Mouse (Mus musculus): ENCODE data around the gene Hist1h2ab.
"Not testable (repeated sequence)": the region's sequence is repeated elsewhere in the genome, so short reads cannot be mapped to it uniquely, and the experiment has no call there.

Hist1h2ab gene

GRCm38 (mm10) chr13:23750839-23751477 is at the start of gene Hist1h2ab:
TSS of gene Hist1h2ab (plus strand) at chr13:23751126.
- peak; percentile 58 to 85 for DNase-seq (ENCODE audit: inconsistent age in 2 of 2, low spot score in 1 of 2)

GRCm38 (mm10) chr13:23702220-23702619 is 48.7 kb upstream of the Hist1h2ab start:
- no peak for DNase-seq (ENCODE audit: inconsistent age in 2 of 2, low spot score in 1 of 2)

- DNase-seq (ENCODE audit: inconsistent age in 2 of 2, low spot score in 1 of 2), result not testable (repeated sequence)
Observed at GRCm38 (mm10) chr13:23702801-23703200, 48.1 kb upstream of the Hist1h2ab start.

GRCm38 (mm10) chr13:23705751-23706356 is 45.1 kb upstream of the Hist1h2ab start:
- no peak for DNase-seq (ENCODE audit: inconsistent age in 2 of 2, low spot score in 1 of 2)

- no peak for DNase-seq (ENCODE audit: inconsistent age in 2 of 2, low spot score in 1 of 2)
Observed at GRCm38 (mm10) chr13:23706771-23707170, 44.2 kb upstream of the Hist1h2ab start.

- DNase-seq (ENCODE audit: inconsistent age in 2 of 2, low spot score in 1 of 2), result no peak
Observed at GRCm38 (mm10) chr13:23708041-23708440, 42.9 kb upstream of the Hist1h2ab start.

- peak in 1 of 2 experiments; percentile 56 for DNase-seq (ENCODE audit: inconsistent age in 2 of 2, low spot score in 1 of 2)
Observed at GRCm38 (mm10) chr13:23708654-23709053, 42.3 kb upstream of the Hist1h2ab start.

GRCm38 (mm10) chr13:23709714-23710373 is 41.1 kb upstream of the Hist1h2ab start:
- DNase-seq (ENCODE audit: inconsistent age in 2 of 2, low spot score in 1 of 2), result peak in 1 of 2 experiments; percentile 73

GRCm38 (mm10) chr13:23710374-23711089 is 40.4 kb upstream of the Hist1h2ab start, which contains the start of gene Hfe:
TSS of gene Hfe (minus strand) at chr13:23710854.
- DNase-seq (ENCODE audit: inconsistent age in 2 of 2, low spot score in 1 of 2), result peak; percentile 77 to 92

- DNase-seq (ENCODE audit: inconsistent age in 2 of 2, low spot score in 1 of 2), result peak in 1 of 2 experiments; percentile 66
Observed at GRCm38 (mm10) chr13:23716261-23717042, 34.5 kb upstream of the Hist1h2ab start.

- DNase-seq (ENCODE audit: inconsistent age in 2 of 2, low spot score in 1 of 2), result no peak
Observed at GRCm38 (mm10) chr13:23717176-23717575, 33.8 kb upstream of the Hist1h2ab start.

- DNase-seq (ENCODE audit: inconsistent age in 2 of 2, low spot score in 1 of 2), result not testable (repeated sequence)
Observed at GRCm38 (mm10) chr13:23717593-23718245, 33.2 kb upstream of the Hist1h2ab start.

GRCm38 (mm10) chr13:23724239-23724638 is 26.7 kb upstream of the Hist1h2ab start:
- DNase-seq (ENCODE audit: inconsistent age in 2 of 2, low spot score in 1 of 2), result no peak

- no peak for DNase-seq (ENCODE audit: inconsistent age in 2 of 2, low spot score in 1 of 2)
Observed at GRCm38 (mm10) chr13:23725213-23725612, 25.7 kb upstream of the Hist1h2ab start.

- no peak for DNase-seq (ENCODE audit: inconsistent age in 2 of 2, low spot score in 1 of 2)
Observed at GRCm38 (mm10) chr13:23728472-23729191, 22.3 kb upstream of the Hist1h2ab start.

- no peak for DNase-seq (ENCODE audit: inconsistent age in 2 of 2, low spot score in 1 of 2)
Observed at GRCm38 (mm10) chr13:23729192-23729525, 21.8 kb upstream of the Hist1h2ab start.

GRCm38 (mm10) chr13:23729706-23730105 is 21.2 kb upstream of the Hist1h2ab start:
- DNase-seq (ENCODE audit: inconsistent age in 2 of 2, low spot score in 1 of 2), result no peak

GRCm38 (mm10) chr13:23730479-23730878 is 20.4 kb upstream of the Hist1h2ab start:
- DNase-seq (ENCODE audit: inconsistent age in 2 of 2, low spot score in 1 of 2), result peak in 1 of 2 experiments; percentile 75

- DNase-seq (ENCODE audit: inconsistent age in 2 of 2, low spot score in 1 of 2), result peak in 1 of 2 experiments; percentile 74
Observed at GRCm38 (mm10) chr13:23732156-23732804, 18.6 kb upstream of the Hist1h2ab start.
